Mouse (Mus musculus): ENCODE results near the gene Zbp1. TPM values are rescaled to one million over a fixed set of nuclear protein-coding genes. Genes with fewer than 3 reads are reported as not detected.

The Zbp1 gene
- polyA plus RNA-seq, 1 experiment from 2014 or later: 4.9 TPM

GRCm38 (mm10) chr2:173248822-173249221, 30.1 kb upstream of the Zbp1 start:
- H3K27me3 ChIP-seq (ENCODE audit: insufficient read depth, low read length): 0 out of 2 replicates have a peak, but pooled peaks cover 3% of the 10 kb centered on the region

GRCm38 (mm10) chr2:173247911-173248310, 29.2 kb upstream of the Zbp1 start:
- no peak for ATAC-seq
- no peak overlapping the region for H3K27ac ChIP-seq (ENCODE audit: low read depth)
- no peak for TF ChIP-seq CTCF (IDR thresholded peaks at IDR 0.05; ENCODE audit: low read depth)
- TF ChIP-seq EP300 (IDR thresholded peaks at IDR 0.05; ENCODE audit: low read depth): no peak
- H3K27me3 ChIP-seq (ENCODE audit: insufficient read depth, low read length): 0 out of 2 replicates have a peak, but pooled peaks cover 3% of the 10 kb centered on the region
- H3K9me3 ChIP-seq (ENCODE audit: low read length): no peaks in the 10 kb centered on the region
- H3K4me3 ChIP-seq (ENCODE audit: low read depth, low read length): no peak overlapping the region
- H3K9ac ChIP-seq (replicated peaks): no peak overlapping the region
- no peaks in the 10 kb centered on the region for H3K36me3 ChIP-seq (replicated peaks; ENCODE audit: insufficient read depth, low read length)
- DNase-seq: no peak
- H3K4me2 ChIP-seq (ENCODE audit: low read depth, low read length): no peak overlapping the region
- no peaks in the 10 kb centered on the region for H3K4me1 ChIP-seq (ENCODE audit: insufficient read depth)
- 33% methylated on average over 2 of the region's 2 CpGs for WGBS (ENCODE audit: insufficient replicate concordance)

More at GRCm38 (mm10) chr2:173248822-173249221, 30.1 kb upstream of the Zbp1 start:
- Histone ChIP-seq H3K4me2 (ENCODE audit: low read depth, low read length) (no peak overlapping the region), H3K27ac (ENCODE audit: low read depth) (no peak overlapping the region), H3K36me3 (replicated peaks; ENCODE audit: insufficient read depth, low read length) (no peaks in the 10 kb centered on the region), H3K9ac (replicated peaks) (no peak overlapping the region), H3K9me3 (ENCODE audit: low read length) (no peaks in the 10 kb centered on the region), H3K4me3 (ENCODE audit: low read depth, low read length) (no peak overlapping the region), H3K4me1 (ENCODE audit: insufficient read depth) (no peaks in the 10 kb centered on the region)
- DNase-seq (no peak), ATAC-seq (no peak)
- TF ChIP-seq CTCF (IDR thresholded peaks at IDR 0.05; ENCODE audit: low read depth) (no peak), EP300 (IDR thresholded peaks at IDR 0.05; ENCODE audit: low read depth) (no peak)
- 76% methylated on average over 7 of the region's 7 CpGs for WGBS (ENCODE audit: insufficient replicate concordance)

GRCm38 (mm10) chr2:173247197-173247596, 28.5 kb upstream of the Zbp1 start:
- H3K36me3 ChIP-seq (replicated peaks; ENCODE audit: insufficient read depth, low read length): no peaks in the 10 kb centered on the region
- no peak overlapping the region for H3K27ac ChIP-seq (ENCODE audit: low read depth)
- no peak overlapping the region for H3K4me3 ChIP-seq (ENCODE audit: low read depth, low read length)
- TF ChIP-seq EP300 (IDR thresholded peaks at IDR 0.05; ENCODE audit: low read depth): no peak
- TF ChIP-seq CTCF (IDR thresholded peaks at IDR 0.05; ENCODE audit: low read depth): no peak
- no peak overlapping the region for H3K4me2 ChIP-seq (ENCODE audit: low read depth, low read length)
- H3K27me3 ChIP-seq (ENCODE audit: insufficient read depth, low read length): 0 out of 2 replicates have a peak, but pooled peaks cover 3% of the 10 kb centered on the region
- no peak for DNase-seq
- WGBS (ENCODE audit: insufficient replicate concordance): 34% methylated on average over 2 of the region's 2 CpGs
- ATAC-seq: no peak
- H3K4me1 ChIP-seq (ENCODE audit: insufficient read depth): no peaks in the 10 kb centered on the region
- H3K9me3 ChIP-seq (ENCODE audit: low read length): no peaks in the 10 kb centered on the region
- H3K9ac ChIP-seq (replicated peaks): no peak overlapping the region

- Histone ChIP-seq H3K9ac (replicated peaks) (no peak overlapping the region), H3K4me3 (ENCODE audit: low read depth, low read length) (no peak overlapping the region), H3K4me1 (ENCODE audit: insufficient read depth) (no peaks in the 10 kb centered on the region), H3K27ac (ENCODE audit: low read depth) (no peak overlapping the region), H3K27me3 (ENCODE audit: insufficient read depth, low read length) (0 out of 2 replicates have a peak, but pooled peaks cover 3% of the 10 kb centered on the region), H3K4me2 (ENCODE audit: low read depth, low read length) (no peak overlapping the region), H3K36me3 (replicated peaks; ENCODE audit: insufficient read depth, low read length) (no peaks in the 10 kb centered on the region), H3K9me3 (ENCODE audit: low read length) (no peaks in the 10 kb centered on the region)
- DNase-seq: no peak
- 0 out of 2 replicates have a peak, but pooled peaks have one; percentile 3 for TF ChIP-seq CTCF (IDR thresholded peaks at IDR 0.05; ENCODE audit: low read depth)
- TF ChIP-seq EP300 (IDR thresholded peaks at IDR 0.05; ENCODE audit: low read depth): no peak
- ATAC-seq: no peak
- 58% methylated on average over 8 of the region's 8 CpGs for WGBS (ENCODE audit: insufficient replicate concordance)
Observed at GRCm38 (mm10) chr2:173246688-173247087, 28.0 kb upstream of the Zbp1 start.

- H3K9ac ChIP-seq (replicated peaks): no peak overlapping the region
- ATAC-seq: no peak
- DNase-seq: no peak
- no peaks in the 10 kb centered on the region for H3K36me3 ChIP-seq (replicated peaks; ENCODE audit: insufficient read depth, low read length)
- TF ChIP-seq EP300 (IDR thresholded peaks at IDR 0.05; ENCODE audit: low read depth): no peak
- no peak for TF ChIP-seq CTCF (IDR thresholded peaks at IDR 0.05; ENCODE audit: low read depth)
- no peak overlapping the region for H3K27ac ChIP-seq (ENCODE audit: low read depth)
- no peaks in the 10 kb centered on the region for H3K9me3 ChIP-seq (ENCODE audit: low read length)
- WGBS (ENCODE audit: insufficient replicate concordance): 85% methylated on average over 20 of the region's 20 CpGs
- H3K4me3 ChIP-seq (ENCODE audit: low read depth, low read length): no peak overlapping the region
- 0 out of 2 replicates have a peak, but pooled peaks cover 3% of the 10 kb centered on the region for H3K27me3 ChIP-seq (ENCODE audit: insufficient read depth, low read length)
- H3K4me2 ChIP-seq (ENCODE audit: low read depth, low read length): no peak overlapping the region
- H3K4me1 ChIP-seq (ENCODE audit: insufficient read depth): no peaks in the 10 kb centered on the region
Observed at GRCm38 (mm10) chr2:173245258-173245657, 26.5 kb upstream of the Zbp1 start.

GRCm38 (mm10) chr2:173244108-173244507, 25.4 kb upstream of the Zbp1 start:
- Histone ChIP-seq H3K4me1 (ENCODE audit: insufficient read depth) (no peaks in the 10 kb centered on the region), H3K4me2 (ENCODE audit: low read depth, low read length) (no peak overlapping the region), H3K36me3 (replicated peaks; ENCODE audit: insufficient read depth, low read length) (no peaks in the 10 kb centered on the region), H3K4me3 (ENCODE audit: low read depth, low read length) (no peak overlapping the region), H3K27me3 (ENCODE audit: insufficient read depth, low read length) (0 out of 2 replicates have a peak, but pooled peaks cover 3% of the 10 kb centered on the region), H3K9ac (replicated peaks) (no peak overlapping the region), H3K27ac (ENCODE audit: low read depth) (no peak overlapping the region), H3K9me3 (ENCODE audit: low read length) (no peaks in the 10 kb centered on the region)
- no peak for ATAC-seq
- DNase-seq: no peak
- TF ChIP-seq CTCF (IDR thresholded peaks at IDR 0.05; ENCODE audit: low read depth) (no peak), EP300 (IDR thresholded peaks at IDR 0.05; ENCODE audit: low read depth) (no peak)
- WGBS (ENCODE audit: insufficient replicate concordance): 43% methylated on average over 3 of the region's 3 CpGs

Data from liver, postnatal 0 days (tissue).